Mouse (Mus musculus) liver, embryonic 11.5 days (tissue): ENCODE measurements around the gene Elavl1. TPM values are rescaled to one million over a fixed set of nuclear protein-coding genes. Genes with fewer than 3 reads are reported as not detected.
"Not testable (repeated sequence)": the region's sequence is repeated elsewhere in the genome, so short reads cannot be mapped to it uniquely, and the experiment has no call there.

ENCODE experiments used
- ATAC-seq: fragments of 200-750 bp; cut with Nextera tagmentation; replicated peaks from 2 replicates; pipeline ENCODE4 v1.8.0; 2017; ENCODE audit warnings: moderate number of reproducible peaks, mild to moderate bottlenecking, moderate TSS enrichment, moderate library complexity; ENCODE audit not compliant: low FRiP score
- DNase-seq: peaks from one replicate; pipeline ENCODE4 v3.0.0-alpha.2; 2017; ENCODE audit warnings: low spot score
- H3K27ac ChIP-seq: fragments of 300-500 bp; sonication (generic); 2 replicates; pipeline ENCODE4 v1.5.1; 2014; ENCODE audit warnings: mild to moderate bottlenecking, low read depth, low read length, control low read depth
- H3K27me3 ChIP-seq: fragments of 300-500 bp; sonication (generic); replicated peaks from 2 replicates; pipeline ENCODE4 v1.6.1; 2014; ENCODE audit warnings: low read length, mixed read lengths; ENCODE audit not compliant: control insufficient read depth, insufficient read depth
- H3K36me3 ChIP-seq: fragments of 300-500 bp; sonication (generic); 2 replicates; pipeline ENCODE4 v1.6.1; 2014; ENCODE audit warnings: mild to moderate bottlenecking, low read length, moderate library complexity, mixed read lengths; ENCODE audit not compliant: control insufficient read depth, insufficient read depth
- H3K4me1 ChIP-seq: fragments of 300-500 bp; sonication (generic); replicated peaks from 2 replicates; pipeline ENCODE4 v1.6.1; 2014; ENCODE audit warnings: low read length, mixed read lengths; ENCODE audit not compliant: control insufficient read depth, insufficient read depth
- H3K4me2 ChIP-seq: fragments of 300-500 bp; sonication (generic); 2 replicates; pipeline ENCODE4 v1.6.1; 2014; ENCODE audit warnings: mild to moderate bottlenecking, control low read depth, moderate library complexity
- H3K4me3 ChIP-seq: fragments of 300-500 bp; sonication (generic); 2 replicates; pipeline ENCODE4 v1.5.1; 2014; ENCODE audit warnings: low read depth, low read length, control low read depth
- H3K9ac ChIP-seq: fragments of 300-500 bp; sonication (generic); 2 replicates; pipeline ENCODE4 v1.6.1; 2014; ENCODE audit warnings: low read depth, low read length, control low read depth
- H3K9me3 ChIP-seq: fragments of 300-500 bp; sonication (generic); 2 replicates; pipeline ENCODE4 v1.6.1; 2016; ENCODE audit warnings: low read length, inconsistent platforms, mixed read lengths; ENCODE audit not compliant: control insufficient read depth
- WGBS: fragments of 180-500 bp; shearing (Covaris S2); extraction: QIAGEN DNeasy Blood & Tissue Kit; methylation state at CpG from one replicate; pipeline ENCODE4 v1.1.7; 2014; 5-methylcytosine and 5-hydroxymethylcytosine counted together
- polyA plus RNA-seq: library from polyadenylated mRNA; unstranded; fragments of >200 nt; fragmentation: Nextera tagmentation; extraction: Ambion mirVana; gene quantifications from 2 replicates; pipeline ENCODE4 v1.2.1, GENCODE M21; 2014

The Elavl1 gene
- polyA plus RNA-seq, 1 experiment from 2014 or later: 266 TPM

DNA sequence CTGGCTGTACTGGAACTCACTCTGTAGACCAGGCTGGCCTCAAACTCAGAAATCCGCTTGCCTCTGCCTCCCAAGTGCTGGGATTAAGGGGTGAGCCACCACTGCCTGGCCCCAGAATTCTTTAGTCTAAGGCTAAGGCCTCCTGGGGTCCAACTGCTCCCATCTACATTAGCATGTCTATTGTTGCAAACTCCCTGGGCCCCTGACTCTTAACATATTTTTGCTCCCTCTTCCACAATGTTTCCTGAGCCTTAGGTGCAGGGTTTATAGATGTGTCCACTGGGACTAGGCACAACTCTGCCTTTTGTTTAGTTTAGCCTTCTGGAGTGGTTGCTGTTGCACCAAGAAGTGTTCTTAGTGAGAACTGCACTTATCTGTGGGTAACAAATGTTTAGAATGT is 29.3 kb upstream of the Elavl1 start:
- H3K4me2 ChIP-seq: no peak overlapping the region
- DNase-seq: no peak
- no peaks in the 10 kb centered on the region; the same call in 1 of the 2 replicates for H3K36me3 ChIP-seq
- H3K9ac ChIP-seq: no peak overlapping the region
- H3K27me3 ChIP-seq: no peaks in the 10 kb centered on the region
- no peaks in the 10 kb centered on the region for H3K9me3 ChIP-seq
- H3K4me3 ChIP-seq: no peak overlapping the region
- ATAC-seq: no peak
- no peak overlapping the region for H3K27ac ChIP-seq
- WGBS: 89% methylated on average over 1 of the region's 1 CpGs
- H3K4me1 ChIP-seq: no peaks in the 10 kb centered on the region

DNA sequence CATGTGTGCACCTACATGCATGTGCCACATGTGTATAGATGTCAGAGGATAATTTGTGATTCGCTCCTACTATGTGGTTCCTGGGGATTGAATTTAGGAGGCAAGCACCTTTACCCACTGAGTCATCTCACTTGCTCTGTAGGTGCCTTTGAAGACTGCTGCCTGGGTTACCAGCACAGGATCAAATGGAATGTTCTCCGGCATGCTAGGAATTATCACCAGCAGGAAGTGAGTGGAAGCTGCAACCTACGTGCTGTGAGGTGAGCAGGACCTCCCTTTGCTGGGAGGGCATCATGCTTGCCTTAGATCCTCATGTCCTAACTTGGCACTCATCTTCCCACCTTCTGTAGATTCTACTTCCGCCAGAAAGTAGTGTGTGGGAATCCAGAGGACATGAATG is 28.5 kb upstream of the Elavl1 start:
- no peak for ATAC-seq
- H3K4me3 ChIP-seq: no peak overlapping the region
- WGBS: 79% methylated on average over 4 of the region's 4 CpGs

DNA sequence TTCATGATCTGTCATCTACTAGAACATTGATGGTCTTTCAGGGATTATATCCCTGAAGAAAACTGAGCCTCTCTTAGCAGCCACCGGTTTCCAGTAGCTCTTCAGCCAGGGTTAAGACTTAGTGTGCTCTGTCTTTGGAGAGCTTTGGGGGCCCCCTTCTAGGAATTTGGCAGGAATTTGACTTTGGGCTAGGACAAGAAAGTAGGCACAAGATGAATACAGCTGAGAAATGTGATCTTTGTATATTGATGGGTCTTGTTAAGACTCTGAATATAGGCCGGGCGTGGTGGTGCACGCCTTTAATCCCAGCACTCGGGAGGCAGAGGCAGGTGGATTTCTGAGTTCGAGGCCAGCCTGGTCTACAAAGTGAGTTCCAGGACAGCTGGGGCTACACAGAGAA is 27.3 kb upstream of the Elavl1 start:
- not testable (repeated sequence) for H3K27me3 ChIP-seq, H3K27ac ChIP-seq, H3K4me2 ChIP-seq, H3K4me1 ChIP-seq, H3K36me3 ChIP-seq, ATAC-seq, DNase-seq, H3K9me3 ChIP-seq, H3K9ac ChIP-seq, H3K4me3 ChIP-seq
- 84% methylated on average over 6 of the region's 6 CpGs for WGBS

More for the DNA sequence above, 28.5 kb upstream of the Elavl1 start:
- no peak overlapping the region for H3K4me2 ChIP-seq
- H3K9ac ChIP-seq: no peak overlapping the region
- no peaks in the 10 kb centered on the region for H3K27me3 ChIP-seq
- no peak for DNase-seq
- H3K9me3 ChIP-seq: no peaks in the 10 kb centered on the region
- no peak overlapping the region for H3K27ac ChIP-seq
- H3K36me3 ChIP-seq: no peaks in the 10 kb centered on the region; the same call in 1 of the 2 replicates
- H3K4me1 ChIP-seq: no peaks in the 10 kb centered on the region

DNA sequence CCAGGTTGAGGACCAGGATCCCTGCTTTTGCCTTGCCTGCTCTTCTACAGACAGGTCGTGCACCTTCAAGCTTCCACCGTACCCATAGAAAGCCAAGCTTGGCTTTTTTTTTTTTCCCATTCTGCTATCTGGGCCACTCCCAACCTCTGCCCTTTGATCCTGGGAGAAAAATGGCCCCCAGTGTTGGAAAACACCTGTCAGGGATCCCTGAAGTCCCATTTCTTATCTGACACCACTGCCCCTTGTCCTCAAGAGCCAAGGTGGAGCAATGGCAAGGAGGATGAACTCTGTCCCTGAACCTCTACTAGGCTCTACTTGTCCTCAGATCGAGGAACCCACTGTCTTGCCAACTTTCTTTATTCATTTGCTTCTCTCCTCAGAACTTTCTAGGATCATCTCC is 25.4 kb upstream of the Elavl1 start:
- no peaks in the 10 kb centered on the region; the same call in 1 of the 2 replicates for H3K36me3 ChIP-seq
- no peak overlapping the region for H3K4me3 ChIP-seq
- WGBS: 71% methylated on average over 3 of the region's 3 CpGs
- no peak overlapping the region for H3K27ac ChIP-seq
- no peak for ATAC-seq
- no peak overlapping the region for H3K9ac ChIP-seq
- no peaks in the 10 kb centered on the region for H3K27me3 ChIP-seq
- DNase-seq: no peak
- H3K4me1 ChIP-seq: peaks cover 2% of the 10 kb centered on the region; the same call in 1 of the 2 replicates
- no peak overlapping the region for H3K4me2 ChIP-seq
- no peaks in the 10 kb centered on the region for H3K9me3 ChIP-seq

DNA sequence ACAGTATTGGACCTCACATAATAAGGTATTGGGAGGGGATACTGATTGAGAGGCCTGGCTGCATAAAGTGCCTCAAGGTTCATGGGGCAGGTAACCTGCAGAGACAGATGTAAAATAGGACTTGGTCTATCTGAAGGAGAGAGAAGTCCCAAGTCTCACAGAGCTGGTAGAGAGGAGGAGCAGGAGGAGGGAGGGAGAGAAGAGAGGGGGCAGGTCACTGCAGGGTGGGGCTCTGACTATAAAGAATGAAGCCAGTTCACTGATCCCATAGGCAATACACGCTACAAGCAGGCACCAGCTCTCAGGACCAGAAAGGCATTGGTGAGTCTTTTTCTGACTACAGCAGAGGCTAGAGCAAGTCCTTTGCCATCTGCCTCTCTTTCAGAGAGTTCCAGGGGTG is 24.1 kb upstream of the Elavl1 start:
- WGBS: 77% methylated on average over 1 of the region's 1 CpGs
- Histone ChIP-seq H3K4me1 (peaks cover 2% of the 10 kb centered on the region; the same call in 1 of the 2 replicates), H3K27me3 (no peaks in the 10 kb centered on the region), H3K36me3 (no peaks in the 10 kb centered on the region), H3K9me3 (no peaks in the 10 kb centered on the region), H3K27ac (no peak overlapping the region), H3K9ac (no peak overlapping the region), H3K4me3 (no peak overlapping the region), H3K4me2 (no peak overlapping the region)
- DNase-seq (no peak), ATAC-seq (no peak)

DNA sequence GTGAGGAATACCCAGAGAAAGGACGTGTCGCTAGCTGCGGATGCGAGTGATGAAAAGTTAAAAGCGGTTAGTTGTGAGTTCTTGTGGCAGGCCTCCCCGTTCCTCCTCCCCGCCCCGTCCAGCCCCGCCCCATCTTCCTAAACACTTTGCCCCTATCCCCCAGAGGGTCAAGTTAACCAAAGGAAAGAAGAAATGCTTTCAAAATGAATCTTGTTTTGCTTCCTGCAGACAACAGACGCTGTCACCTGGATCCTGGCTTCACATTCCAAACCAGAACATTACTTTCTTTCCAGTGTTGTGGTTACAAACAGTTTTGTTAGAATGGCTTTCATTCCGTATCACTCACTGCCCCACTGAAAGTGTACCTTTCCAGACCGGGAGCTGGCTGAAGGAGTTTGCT is 23.1 kb upstream of the Elavl1 start:
- no peak overlapping the region for H3K27ac ChIP-seq
- no peaks in the 10 kb centered on the region for H3K36me3 ChIP-seq
- no peak overlapping the region for H3K4me2 ChIP-seq
- no peak overlapping the region for H3K4me3 ChIP-seq
- no peak for DNase-seq
- no peak for ATAC-seq
- H3K9me3 ChIP-seq: no peaks in the 10 kb centered on the region
- peaks cover 2% of the 10 kb centered on the region; the same call in 1 of the 2 replicates for H3K4me1 ChIP-seq
- no peak overlapping the region for H3K9ac ChIP-seq
- WGBS: 41% methylated on average over 12 of the region's 12 CpGs
- H3K27me3 ChIP-seq: no peaks in the 10 kb centered on the region

DNA sequence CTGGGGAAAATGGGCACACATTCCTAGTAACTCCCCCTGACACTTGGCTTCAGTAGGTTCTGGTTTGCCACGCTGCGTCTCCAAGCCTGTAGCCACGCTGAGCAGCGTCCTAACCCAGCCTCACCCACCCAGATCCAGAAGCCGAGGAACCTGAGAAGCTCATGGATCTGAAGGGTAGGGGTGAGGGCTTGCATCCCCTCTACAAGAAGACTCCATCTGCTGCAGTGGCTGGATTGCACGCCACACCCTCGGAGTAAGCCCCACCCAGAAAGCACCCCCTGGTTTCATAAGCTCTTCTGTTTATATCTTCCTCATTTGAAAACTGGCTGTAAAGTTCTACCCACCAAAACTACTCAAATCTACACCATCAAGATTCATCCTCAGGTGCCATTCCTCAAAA is 22.4 kb upstream of the Elavl1 start:
- H3K4me3 ChIP-seq: no peak overlapping the region
- H3K4me1 ChIP-seq: peaks cover 2% of the 10 kb centered on the region; the same call in 1 of the 2 replicates
- no peaks in the 10 kb centered on the region for H3K9me3 ChIP-seq
- 52% methylated on average over 7 of the region's 7 CpGs for WGBS
- ATAC-seq: no peak
- H3K27me3 ChIP-seq: no peaks in the 10 kb centered on the region
- H3K27ac ChIP-seq: no peak overlapping the region
- DNase-seq: no peak
- H3K9ac ChIP-seq: no peak overlapping the region
- H3K36me3 ChIP-seq: no peaks in the 10 kb centered on the region
- H3K4me2 ChIP-seq: no peak overlapping the region

DNA sequence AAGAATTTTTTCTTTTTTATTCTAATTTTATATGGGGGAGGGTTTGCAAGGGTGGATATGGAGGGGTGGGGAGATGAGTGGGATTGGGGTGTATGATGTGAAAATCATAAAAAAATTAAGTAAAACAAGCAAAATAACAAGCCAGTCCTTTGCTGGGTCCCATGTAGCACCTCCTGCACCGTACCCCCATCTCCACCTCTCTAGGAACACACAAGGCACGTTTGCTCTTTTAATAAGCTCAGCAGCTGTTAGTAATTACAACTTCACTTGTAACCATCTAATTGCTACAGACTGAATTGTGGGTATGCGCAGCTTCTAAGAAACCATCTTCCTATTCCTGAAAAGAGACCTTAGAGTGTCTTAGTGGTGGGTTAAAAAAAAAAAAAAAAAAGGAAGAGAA is 15.0 kb upstream of the Elavl1 start:
- Histone ChIP-seq H3K9ac (no peak overlapping the region), H3K4me1 (no peaks in the 10 kb centered on the region), H3K9me3 (no peaks in the 10 kb centered on the region), H3K4me2 (no peak overlapping the region), H3K27ac (no peak overlapping the region), H3K27me3 (no peaks in the 10 kb centered on the region), H3K4me3 (no peak overlapping the region), H3K36me3 (peaks cover 10% of the 10 kb centered on the region)
- ATAC-seq (no peak), DNase-seq (no peak)
- 86% methylated on average over 3 of the region's 3 CpGs for WGBS

DNA sequence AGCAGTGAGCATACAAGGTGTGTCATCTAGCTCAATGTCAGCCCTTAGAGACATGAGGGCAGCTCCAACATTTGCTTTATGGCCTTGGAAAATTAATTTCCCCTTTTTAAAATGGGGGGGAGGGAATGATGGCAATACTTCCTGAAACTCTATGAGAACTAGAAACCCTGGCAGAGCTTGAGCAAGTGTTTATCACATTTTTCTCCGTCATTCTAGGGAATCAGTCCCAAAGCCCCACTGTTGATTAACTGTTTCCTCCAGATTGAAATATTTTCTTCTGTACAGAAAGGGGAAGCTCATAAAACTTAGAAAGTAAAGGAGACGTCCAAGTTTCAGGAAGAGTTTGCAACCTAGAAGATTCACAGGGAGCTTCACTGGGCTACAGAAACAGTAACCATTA is 10.5 kb upstream of the Elavl1 start:
- Histone ChIP-seq H3K9ac (no peak overlapping the region), H3K4me3 (no peak overlapping the region), H3K4me2 (no peak overlapping the region), H3K27me3 (no peaks in the 10 kb centered on the region), H3K9me3 (no peaks in the 10 kb centered on the region), H3K27ac (no peak overlapping the region), H3K36me3 (peaks cover 30% of the 10 kb centered on the region), H3K4me1 (no peaks in the 10 kb centered on the region)
- ATAC-seq (no peak), DNase-seq (no peak)
- 82% methylated on average over 2 of the region's 2 CpGs for WGBS
